8 mouse cellular contexts compared by ENCODE assay signal in genomic region chr9:29411408-29412180, GRCm38 (mm10).
DNase-seq lines count a peak whose midpoint lies in the region; ATAC-seq and TF ChIP-seq lines count a peak whose summit lies in the region.

No protein-coding gene starts in this region.

- peaks cover 14% of the 10 kb centered on the region for H3K4me1 ChIP-seq in intestine, embryonic 15.5 days (replicated peaks)
- peaks cover 7% of the 10 kb centered on the region; the same call in 1 of the 2 replicates for H3K4me1 ChIP-seq in limb, embryonic 14.5 days (ENCODE audit: control insufficient read depth, insufficient read depth, low read length)
- peaks cover 6% of the 10 kb centered on the region for H3K4me1 ChIP-seq in neural tube, embryonic 12.5 days

- no peak for TF ChIP-seq POLR2A in limb, embryonic 14.5 days (IDR thresholded peaks at IDR 0.05; ENCODE audit: borderline replicate concordance, extremely low read depth, insufficient read depth, insufficient read length)

- peak; percentile 86 for DNase-seq in ZHBTc4 (ENCODE audit: low read depth, low spot score)
- DNase-seq in cerebellum, adult 9-10 months, result peak; percentile 94
- peak; percentile 58 for DNase-seq in limb, embryonic 14.5 days (ENCODE audit: low spot score)
- no peak for DNase-seq in thymus, postnatal 10 days (ENCODE audit: low spot score in 2 of 2)
- DNase-seq in thymus, postnatal 36 days, result no peak

- H3K9ac ChIP-seq in intestine, embryonic 15.5 days, result peak overlapping the region; percentile 32; the same call in 1 of the 2 replicates
- peak overlapping the region; percentile 54 for H3K9ac ChIP-seq in limb, embryonic 14.5 days (ENCODE audit: low read depth, low read length, severe bottlenecking)
- peak overlapping the region; percentile 58 for H3K9ac ChIP-seq in neural tube, embryonic 12.5 days

- peaks cover 27% of the 10 kb centered on the region for H3K27me3 ChIP-seq in intestine, embryonic 15.5 days (replicated peaks)
- peaks cover 65% of the 10 kb centered on the region for H3K27me3 ChIP-seq in limb, embryonic 14.5 days (ENCODE audit: control insufficient read depth, insufficient read depth, low read length)
- peaks cover 14% of the 10 kb centered on the region; the same call in 1 of the 2 replicates for H3K27me3 ChIP-seq in neural tube, embryonic 12.5 days (replicated peaks)

- ATAC-seq in frontal cortex, adult (ENCODE audit: low TSS enrichment), result peak; percentile 53
- ATAC-seq in intestine, embryonic 15.5 days, result peak; percentile 53
- ATAC-seq in limb, embryonic 14.5 days (ENCODE audit: low FRiP score, low read depth), result peak; percentile 70
- peak; percentile 41 for ATAC-seq in neural tube, embryonic 12.5 days (ENCODE audit: low FRiP score, low read depth)

- H3K9me3 ChIP-seq in intestine, embryonic 15.5 days, result no peaks in the 10 kb centered on the region
- H3K9me3 ChIP-seq in limb, embryonic 14.5 days (ENCODE audit: control insufficient read depth, low read length), result no peaks in the 10 kb centered on the region
- no peaks in the 10 kb centered on the region for H3K9me3 ChIP-seq in neural tube, embryonic 12.5 days

- H3K4me2 ChIP-seq in intestine, embryonic 15.5 days (replicated peaks), result peak overlapping the region; percentile 97
- H3K4me2 ChIP-seq in limb, embryonic 14.5 days (replicated peaks; ENCODE audit: low read depth, low read length, severe bottlenecking), result peak overlapping the region; percentile 87
- H3K4me2 ChIP-seq in neural tube, embryonic 12.5 days (replicated peaks), result peak overlapping the region; percentile 94

- peak overlapping the region; percentile 40; the same call in 1 of the 2 replicates for H3K27ac ChIP-seq in intestine, embryonic 15.5 days
- H3K27ac ChIP-seq in limb, embryonic 14.5 days (replicated peaks; ENCODE audit: low read depth, low read length), result peak overlapping the region; percentile 81
- peak overlapping the region; percentile 57 for H3K27ac ChIP-seq in neural tube, embryonic 12.5 days

- WGBS in intestine, embryonic 15.5 days, result under 1% methylated on average over 40 of the region's 40 CpGs
- WGBS in limb, embryonic 14.5 days, result under 1% methylated on average over 33 of the region's 40 CpGs
- WGBS in neural tube, embryonic 12.5 days, result under 1% methylated on average over 40 of the region's 40 CpGs

- H3K4me3 ChIP-seq in intestine, embryonic 15.5 days (replicated peaks), result peak overlapping the region; percentile 52
- peak overlapping the region; percentile 51 for H3K4me3 ChIP-seq in limb, embryonic 14.5 days (replicated peaks; ENCODE audit: low read length)
- H3K4me3 ChIP-seq in neural tube, embryonic 12.5 days, result peak overlapping the region; percentile 53

- H3K36me3 ChIP-seq in intestine, embryonic 15.5 days, result no peaks in the 10 kb centered on the region
- H3K36me3 ChIP-seq in limb, embryonic 14.5 days (ENCODE audit: control insufficient read depth, insufficient read depth, low read length), result no peaks in the 10 kb centered on the region
- no peaks in the 10 kb centered on the region for H3K36me3 ChIP-seq in neural tube, embryonic 12.5 days

Comparison
In these comparisons a context has a peak if more than half of its experiments do, and no peak if none do; other contexts are left out.
1. DNase-seq: peak in ZHBTc4 (single experiment), cerebellum, adult 9-10 months (single experiment) and limb, embryonic 14.5 days (single experiment); none in thymus, postnatal 10 days (0 of 2) and thymus, postnatal 36 days (0 of 2).
2. Peak in every context shown above with its lines, with median percentiles within 50 percentile points of each other: ATAC-seq, H3K27ac ChIP-seq, H3K4me2 ChIP-seq, H3K4me3 ChIP-seq and H3K9ac ChIP-seq.